Mouse (Mus musculus): ENCODE results near the gene DXBay18. TPM values are rescaled to one million over a fixed set of nuclear protein-coding genes. Genes with fewer than 3 reads are reported as not detected.
"Not testable (repeated sequence)": the region's sequence is repeated elsewhere in the genome, so short reads cannot be mapped to it uniquely, and the experiment has no call there.

DXBay18 gene
- not detected in 2 replicates for polyA plus RNA-seq (2012; rRNA removed)

DNA sequence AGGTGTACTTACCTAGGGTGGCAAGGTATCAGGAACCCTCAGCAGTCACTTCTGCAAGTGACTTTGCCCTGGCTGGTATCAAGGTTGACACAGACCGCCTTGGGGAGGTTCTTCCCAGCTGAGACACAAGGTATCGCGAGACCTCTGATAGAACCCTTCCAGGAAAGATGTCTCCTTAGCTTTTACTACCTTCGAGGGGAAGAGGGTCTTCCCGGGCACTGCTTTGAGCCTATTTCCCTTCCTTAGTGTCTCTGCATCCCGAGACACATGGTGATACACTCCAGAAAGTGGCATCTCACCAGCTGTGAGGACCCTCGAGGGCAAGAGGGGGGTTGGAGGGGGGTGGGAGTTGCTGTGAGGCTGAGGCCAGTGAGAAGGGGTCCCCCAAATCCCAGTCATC is at the start of gene DXBay18:
Gene DXBay18, minus strand, starts transcription at position 101 of the 400 bp plus-strand sequence.
- not testable (repeated sequence) for H3K4me3 ChIP-seq (ENCODE audit: control insufficient read depth, insufficient read depth, low read length); DNase-seq; H3K27me3 ChIP-seq (ENCODE audit: control insufficient read depth, insufficient read depth, low read length); H3K36me3 ChIP-seq (ENCODE audit: control insufficient read depth, insufficient read depth, low read length); H3K4me1 ChIP-seq (replicated peaks; ENCODE audit: control insufficient read depth, insufficient read depth, low read length); H3K27ac ChIP-seq (ENCODE audit: control insufficient read depth, insufficient read depth, low read length)
- WGBS, result no CpG with 5 or more reads among the region's 7 CpGs

DNA sequence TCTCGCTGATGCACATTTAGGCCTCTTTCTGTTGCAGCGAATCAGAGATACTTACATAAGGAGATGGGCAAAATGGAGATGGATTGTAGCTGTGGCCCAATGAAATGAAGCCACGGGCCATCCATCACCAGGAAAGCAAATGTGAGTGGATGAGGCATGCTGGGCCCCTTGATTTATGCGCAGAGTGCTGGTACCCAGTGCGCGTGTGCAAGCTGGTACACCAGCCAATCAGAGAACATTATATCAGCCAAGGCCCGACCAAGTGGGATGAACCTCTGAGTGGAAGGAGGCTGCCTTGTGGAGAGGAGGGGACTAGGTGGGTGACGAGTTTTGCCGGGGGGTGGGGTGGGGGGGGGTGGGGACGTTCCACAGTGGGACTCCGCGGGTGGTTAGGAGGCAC is 42.7 kb upstream of the DXBay18 start, which contains the start of gene Xlr3b:
Gene Xlr3b, plus strand, starts transcription at position 274 of the 400 bp plus-strand sequence.
- H3K27me3 ChIP-seq (ENCODE audit: control insufficient read depth, insufficient read depth, low read length); H3K4me3 ChIP-seq (ENCODE audit: control insufficient read depth, insufficient read depth, low read length); H3K36me3 ChIP-seq (ENCODE audit: control insufficient read depth, insufficient read depth, low read length); H3K27ac ChIP-seq (ENCODE audit: control insufficient read depth, insufficient read depth, low read length); H3K4me1 ChIP-seq (replicated peaks; ENCODE audit: control insufficient read depth, insufficient read depth, low read length): not testable (repeated sequence)
- WGBS, result 84% methylated on average over 12 of the region's 12 CpGs
- DNase-seq, result peak; percentile 4

GRCm38 (mm10) chrX:73176889-73177288 is 27.6 kb upstream of the DXBay18 start, which contains the start of gene Spin2d:
TSS of gene Spin2d (minus strand) at chrX:73176989.
- not testable (repeated sequence) for H3K4me1 ChIP-seq (replicated peaks; ENCODE audit: control insufficient read depth, insufficient read depth, low read length); DNase-seq; H3K4me3 ChIP-seq (ENCODE audit: control insufficient read depth, insufficient read depth, low read length); H3K27ac ChIP-seq (ENCODE audit: control insufficient read depth, insufficient read depth, low read length); H3K27me3 ChIP-seq (ENCODE audit: control insufficient read depth, insufficient read depth, low read length); H3K36me3 ChIP-seq (ENCODE audit: control insufficient read depth, insufficient read depth, low read length)
- 85% methylated on average over 4 of the region's 15 CpGs for WGBS

DNA sequence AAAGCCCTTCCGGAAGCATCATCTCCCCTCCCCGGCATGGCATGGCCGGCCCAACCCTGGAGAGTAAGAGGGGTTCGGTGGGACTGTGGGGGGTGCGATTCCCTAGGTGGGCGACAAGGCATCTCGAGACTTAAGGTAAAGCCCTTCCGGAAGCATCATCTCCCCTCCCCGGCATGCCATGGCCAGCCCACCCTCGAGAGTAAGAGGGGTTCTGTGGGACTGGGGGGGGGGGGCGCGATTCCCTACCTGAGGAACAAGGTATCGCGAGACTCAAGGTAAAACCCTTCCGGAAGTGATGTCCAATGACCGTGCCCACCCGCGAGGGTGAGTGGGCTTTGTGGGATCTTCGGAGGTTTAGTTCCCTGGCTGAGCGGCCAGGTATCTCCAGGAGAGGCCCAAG is 754 bp downstream of the DXBay18 start, which contains the start of gene Xlr5b:
Gene Xlr5b, plus strand, starts transcription at position 301 of the 400 bp plus-strand sequence.
- WGBS, result no CpG with 5 or more reads among the region's 20 CpGs
- H3K27ac ChIP-seq (ENCODE audit: control insufficient read depth, insufficient read depth, low read length); H3K36me3 ChIP-seq (ENCODE audit: control insufficient read depth, insufficient read depth, low read length); DNase-seq; H3K4me1 ChIP-seq (replicated peaks; ENCODE audit: control insufficient read depth, insufficient read depth, low read length); H3K4me3 ChIP-seq (ENCODE audit: control insufficient read depth, insufficient read depth, low read length); H3K27me3 ChIP-seq (ENCODE audit: control insufficient read depth, insufficient read depth, low read length): not testable (repeated sequence)

- H3K4me3 ChIP-seq (ENCODE audit: control insufficient read depth, insufficient read depth, low read length); H3K27me3 ChIP-seq (ENCODE audit: control insufficient read depth, insufficient read depth, low read length); DNase-seq; H3K4me1 ChIP-seq (replicated peaks; ENCODE audit: control insufficient read depth, insufficient read depth, low read length); H3K36me3 ChIP-seq (ENCODE audit: control insufficient read depth, insufficient read depth, low read length); H3K27ac ChIP-seq (ENCODE audit: control insufficient read depth, insufficient read depth, low read length): not testable (repeated sequence)
- WGBS, result no CpG with 5 or more reads among the region's 7 CpGs
Observed at GRCm38 (mm10) chrX:73143218-73143618, 6.0 kb downstream of the DXBay18 start.

DNA sequence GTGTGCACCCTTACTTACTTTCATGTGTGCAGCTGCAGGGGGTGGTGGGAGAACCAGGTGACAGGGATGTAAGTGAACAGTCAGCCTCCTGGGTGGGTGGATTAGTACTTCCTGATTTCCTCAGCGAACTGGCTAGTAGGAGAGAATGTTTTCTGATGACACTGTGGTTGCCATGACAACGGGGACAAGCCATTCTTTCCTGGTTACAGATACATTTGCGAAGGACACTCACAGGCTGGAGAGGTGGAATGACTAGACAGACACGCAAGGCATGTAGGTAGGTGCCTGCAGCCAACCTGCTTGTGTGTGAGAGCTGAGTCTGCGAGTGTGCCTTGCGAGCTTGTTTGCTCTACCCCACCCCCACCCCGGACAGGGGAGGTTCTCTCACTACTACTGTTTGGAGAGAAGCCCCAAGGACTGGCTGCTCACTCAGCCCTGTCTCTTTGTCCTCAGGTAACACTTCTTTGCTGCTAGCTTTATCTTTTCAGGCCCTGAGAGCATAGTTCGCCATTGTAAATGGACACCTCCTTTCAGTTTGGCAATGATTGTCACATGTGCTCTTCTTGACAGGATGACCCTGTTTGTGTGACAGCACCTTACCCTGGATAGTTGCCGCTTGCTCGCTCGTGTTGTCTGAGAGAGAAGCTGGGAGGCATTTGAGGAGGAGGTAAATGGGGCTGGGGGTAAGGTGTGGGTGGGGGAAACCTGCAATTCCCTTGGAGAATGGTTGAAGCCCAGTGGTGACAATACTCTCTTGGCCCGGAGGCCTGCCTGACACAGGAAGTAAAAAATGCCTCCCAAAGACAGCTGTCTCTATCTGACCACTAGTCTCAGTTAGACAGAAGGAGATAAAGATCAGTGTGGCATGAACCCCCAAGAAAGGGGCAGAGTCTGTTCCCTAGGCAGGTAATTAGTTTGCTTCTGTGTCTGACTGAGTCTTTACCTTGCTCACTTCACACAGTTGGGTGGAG is 26.1 kb downstream of the DXBay18 start:
- H3K4me3 ChIP-seq (ENCODE audit: control insufficient read depth, insufficient read depth, low read length); H3K36me3 ChIP-seq (ENCODE audit: control insufficient read depth, insufficient read depth, low read length); H3K27ac ChIP-seq (ENCODE audit: control insufficient read depth, insufficient read depth, low read length); H3K4me1 ChIP-seq (replicated peaks; ENCODE audit: control insufficient read depth, insufficient read depth, low read length); H3K27me3 ChIP-seq (ENCODE audit: control insufficient read depth, insufficient read depth, low read length); DNase-seq: not testable (repeated sequence)
- no CpG with 5 or more reads among the region's 12 CpGs for WGBS

DNA sequence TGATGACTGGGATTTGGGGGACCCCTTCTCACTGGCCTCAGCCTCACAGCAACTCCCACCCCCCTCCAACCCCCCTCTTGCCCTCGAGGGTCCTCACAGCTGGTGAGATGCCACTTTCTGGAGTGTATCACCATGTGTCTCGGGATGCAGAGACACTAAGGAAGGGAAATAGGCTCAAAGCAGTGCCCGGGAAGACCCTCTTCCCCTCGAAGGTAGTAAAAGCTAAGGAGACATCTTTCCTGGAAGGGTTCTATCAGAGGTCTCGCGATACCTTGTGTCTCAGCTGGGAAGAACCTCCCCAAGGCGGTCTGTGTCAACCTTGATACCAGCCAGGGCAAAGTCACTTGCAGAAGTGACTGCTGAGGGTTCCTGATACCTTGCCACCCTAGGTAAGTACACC is 32.5 kb downstream of the DXBay18 start, which contains the start of gene Gm14685:
Gene Gm14685, plus strand, starts transcription at position 301 of the 400 bp plus-strand sequence.
- WGBS, result no CpG with 5 or more reads among the region's 7 CpGs
- not testable (repeated sequence) for H3K4me1 ChIP-seq (replicated peaks; ENCODE audit: control insufficient read depth, insufficient read depth, low read length); DNase-seq; H3K27ac ChIP-seq (ENCODE audit: control insufficient read depth, insufficient read depth, low read length); H3K36me3 ChIP-seq (ENCODE audit: control insufficient read depth, insufficient read depth, low read length); H3K4me3 ChIP-seq (ENCODE audit: control insufficient read depth, insufficient read depth, low read length); H3K27me3 ChIP-seq (ENCODE audit: control insufficient read depth, insufficient read depth, low read length)

- not testable (repeated sequence) for H3K4me1 ChIP-seq (replicated peaks; ENCODE audit: control insufficient read depth, insufficient read depth, low read length); H3K27ac ChIP-seq (ENCODE audit: control insufficient read depth, insufficient read depth, low read length); DNase-seq; H3K36me3 ChIP-seq (ENCODE audit: control insufficient read depth, insufficient read depth, low read length); H3K4me3 ChIP-seq (ENCODE audit: control insufficient read depth, insufficient read depth, low read length); H3K27me3 ChIP-seq (ENCODE audit: control insufficient read depth, insufficient read depth, low read length)
- 88% methylated on average over 12 of the region's 13 CpGs for WGBS
Observed at GRCm38 (mm10) chrX:73096941-73097508, 52.2 kb downstream of the DXBay18 start, which contains the start of gene Xlr3a. TSS of gene Xlr3a (minus strand) at chrX:73097095.

Other genes with a start within 250 kb of the DXBay18 start
- 5.9 and 9.7 TPM in 2 replicates for gene Cetn2, start 231.0 kb downstream of the DXBay18 start, polyA plus RNA-seq (2012; rRNA removed)
- gene Nsdhl, start 230.9 kb downstream of the DXBay18 start, polyA plus RNA-seq (2012; rRNA removed), result 8.9 and 9.0 TPM in 2 replicates
- gene Zfp185, start 162.1 kb downstream of the DXBay18 start, polyA plus RNA-seq (2012; rRNA removed), result 1.0 and 1.3 TPM in 2 replicates
- gene Pnma5, start 112.3 kb downstream of the DXBay18 start, polyA plus RNA-seq (2012; rRNA removed), result not detected in 2 replicates
- gene Pnma3, start 84.7 kb downstream of the DXBay18 start, polyA plus RNA-seq (2012; rRNA removed), result not detected in 2 replicates
- gene Xlr4a, start 67.0 kb downstream of the DXBay18 start, polyA plus RNA-seq (2012; rRNA removed), result 4.0 and 7.7 TPM in 2 replicates
- gene Xlr3a, start 52.4 kb downstream of the DXBay18 start, polyA plus RNA-seq (2012; rRNA removed), result 0.97 TPM in 1 of 2 replicates, not detected in the other
- gene Gm14685, start 32.4 kb downstream of the DXBay18 start, polyA plus RNA-seq (2012; rRNA removed), result 0.11 and 0.17 TPM in 2 replicates
- not detected in 2 replicates for gene Xlr5b, start 654 bp downstream of the DXBay18 start, polyA plus RNA-seq (2012; rRNA removed)
- gene Spin2d, start 27.5 kb upstream of the DXBay18 start, polyA plus RNA-seq (2012; rRNA removed), result not detected in 2 replicates
- gene Xlr3b, start 42.8 kb upstream of the DXBay18 start, polyA plus RNA-seq (2012; rRNA removed), result 0.56 and 2.8 TPM in 2 replicates
- 8.5 and 13.3 TPM in 2 replicates for gene Xlr4b, start 64.9 kb upstream of the DXBay18 start, polyA plus RNA-seq (2012; rRNA removed)
- gene F8a, start 78.8 kb upstream of the DXBay18 start, polyA plus RNA-seq (2012; rRNA removed), result 21.8 and 26.5 TPM in 2 replicates
- 4.1 and 6.8 TPM in 2 replicates for gene Xlr4c, start 93.7 kb upstream of the DXBay18 start, polyA plus RNA-seq (2012; rRNA removed)
- gene Xlr3c, start 115.9 kb upstream of the DXBay18 start, polyA plus RNA-seq (2012; rRNA removed), result not detected in 2 replicates
- 0.05 TPM in 1 of 2 replicates, not detected in the other for gene Xlr5a, start 143.5 kb upstream of the DXBay18 start, polyA plus RNA-seq (2012; rRNA removed)
- gene Xlr5c, start 143.5 kb upstream of the DXBay18 start, polyA plus RNA-seq (2012; rRNA removed), result 0.11 TPM in 1 of 2 replicates, not detected in the other
- gene Gm45015, start 187.4 kb upstream of the DXBay18 start, polyA plus RNA-seq (2012; rRNA removed), result not detected in 2 replicates
- gene Zfp275, start 193.2 kb upstream of the DXBay18 start, polyA plus RNA-seq (2012; rRNA removed), result 30.6 and 31.2 TPM in 2 replicates
- gene Gm18336, start 249.3 kb upstream of the DXBay18 start, polyA plus RNA-seq (2012; rRNA removed), result not detected in 2 replicates

All from thymus, adult 2 months (tissue).